Mouse (Mus musculus) left cerebral cortex, postnatal 10 days (tissue): ENCODE data around the gene Cphx3. TPM values are rescaled to one million over a fixed set of nuclear protein-coding genes. Genes with fewer than 3 reads are reported as not detected.
"Not testable (repeated sequence)": the region's sequence is repeated elsewhere in the genome, so short reads cannot be mapped to it uniquely, and the experiment has no call there.

Experiments
- DNase-seq, 2 experiments: peaks; one replicate each; pipeline ENCODE4 v3.0.0; 2021 to 2022; ENCODE audit warnings: low spot score in 2 of 2, mixed read lengths in 1 of 2; ENCODE audit errors: extremely low spot score in 1 of 2
- intact Hi-C: fragments of 180-260 bp; cut with DNase I; formaldehyde crosslinking; loops from one replicate; pipeline ENCODE4 v1.15.1; 2025
- total RNA-seq, 2 experiments: library from RNA; stranded (reverse); gene quantifications; 2 replicates each; pipeline ENCODE4 v1.2.3; 2021

Cphx3 gene
- total RNA-seq, 2 experiments from 2014 or later = not detected

GRCm38 (mm10) chr14:26161156-26161555 lies 79.1 kb downstream of the Cphx3 start:
- DNase-seq, intact Hi-C loops: not testable (repeated sequence)

GRCm38 (mm10) chr14:26162423-26162822 lies 80.3 kb downstream of the Cphx3 start:
- intact Hi-C loops, DNase-seq: not testable (repeated sequence)

- intact Hi-C loops, DNase-seq: not testable (repeated sequence)
These were observed 83.2 kb downstream of the Cphx3 start for GRCm38 (mm10) chr14:26165266-26165665.

GRCm38 (mm10) chr14:26173955-26174354 lies 91.9 kb downstream of the Cphx3 start:
- intact Hi-C loops = not testable (repeated sequence)

GRCm38 (mm10) chr14:26175028-26175427 lies 92.9 kb downstream of the Cphx3 start:
- DNase-seq, intact Hi-C loops: not testable (repeated sequence)

More at GRCm38 (mm10) chr14:26173955-26174354, 91.9 kb downstream of the Cphx3 start:
- DNase-seq = not testable (repeated sequence)

- DNase-seq, intact Hi-C loops: not testable (repeated sequence)
These were observed 99.6 kb downstream of the Cphx3 start for GRCm38 (mm10) chr14:26181660-26182059.

GRCm38 (mm10) chr14:26182380-26182779 lies 100.3 kb downstream of the Cphx3 start, which contains the start of gene Plac9b:
Plac9b (minus strand) TSS chr14:26182480.
- intact Hi-C loops, DNase-seq: not testable (repeated sequence)

- DNase-seq, intact Hi-C loops: not testable (repeated sequence)
These were observed 104.5 kb downstream of the Cphx3 start for GRCm38 (mm10) chr14:26186638-26187037.

GRCm38 (mm10) chr14:26188361-26188760 lies 106.3 kb downstream of the Cphx3 start:
- intact Hi-C loops, DNase-seq: not testable (repeated sequence)

- intact Hi-C loops, DNase-seq: not testable (repeated sequence)
These were observed 115.8 kb downstream of the Cphx3 start for GRCm38 (mm10) chr14:26197851-26198250.

- DNase-seq, intact Hi-C loops: not testable (repeated sequence)
These were observed 124.3 kb downstream of the Cphx3 start for GRCm38 (mm10) chr14:26206197-26206925.

GRCm38 (mm10) chr14:26206926-26207247 lies 124.8 kb downstream of the Cphx3 start, which contains the start of gene Tmem254b:
Tmem254b (minus strand) TSS chr14:26207041.
- DNase-seq, intact Hi-C loops: not testable (repeated sequence)

- intact Hi-C loops, DNase-seq: not testable (repeated sequence)
These were observed 134.3 kb downstream of the Cphx3 start for GRCm38 (mm10) chr14:26216233-26217000.

GRCm38 (mm10) chr14:26237183-26237582 lies 155.1 kb downstream of the Cphx3 start:
- DNase-seq, intact Hi-C loops: not testable (repeated sequence)

GRCm38 (mm10) chr14:26257756-26258617 lies 175.9 kb downstream of the Cphx3 start, which contains the start of gene Duxbl3:
Duxbl3 (plus strand) TSS chr14:26257962.
- DNase-seq, intact Hi-C loops: not testable (repeated sequence)

- DNase-seq, intact Hi-C loops: not testable (repeated sequence)
These were observed 176.6 kb downstream of the Cphx3 start for GRCm38 (mm10) chr14:26258729-26259128.
